Mouse (Mus musculus): ENCODE results near the gene Gm8773. TPM values are rescaled to one million over a fixed set of nuclear protein-coding genes. Genes with fewer than 3 reads are reported as not detected.

Gm8773 gene
- total and polyA plus RNA-seq, 2 experiments from 2014 or later: 9.9 to 16.5 TPM

- Histone ChIP-seq H3K9ac (peak within 1 kb of the TSS; percentile 72), H3K27ac (ENCODE audit: low read depth, low read length) (peak within 1 kb of the TSS; percentile 36), H3K9me3 (ENCODE audit: low read length) (no peaks in the 10 kb centered on the region), H3K4me2 (ENCODE audit: low read depth) (peak within 1 kb of the TSS; percentile 59), H3K4me3 (ENCODE audit: low read depth, low read length) (peak within 1 kb of the TSS; percentile 84), H3K27me3 (ENCODE audit: insufficient read depth, low read length) (no peaks in the 10 kb centered on the region), H3K4me1 (ENCODE audit: insufficient read depth) (0 out of 2 replicates have a peak, but pooled peaks cover 4% of the 10 kb centered on the region), H3K36me3 (ENCODE audit: insufficient read depth) (peaks cover 6% of the 10 kb centered on the region; the same call in 1 of the 2 replicates)
- DNase-seq: peak; percentile 97
- no peak for TF ChIP-seq CTCF (IDR thresholded peaks at IDR 0.05; ENCODE audit: low read depth)
- WGBS: under 1% methylated on average over 43 of the region's 43 CpGs
- ATAC-seq: peak; percentile 100
Observed at GRCm38 (mm10) chr5:5559079-5559740, 14.4 kb upstream of the Gm8773 start, which contains the start of gene Gtpbp10. Gene Gtpbp10 (minus strand): TSS chr5:5559538.

- Histone ChIP-seq H3K9me3 (ENCODE audit: low read length) (no peaks in the 10 kb centered on the region), H3K36me3 (ENCODE audit: insufficient read depth) (peaks cover under 1% of the 10 kb centered on the region; the same call in 1 of the 2 replicates), H3K4me3 (ENCODE audit: low read depth, low read length) (peak overlapping the region; percentile 84), H3K9ac (peak overlapping the region; percentile 72), H3K27ac (ENCODE audit: low read depth, low read length) (peak overlapping the region; percentile 36), H3K4me1 (ENCODE audit: insufficient read depth) (0 out of 2 replicates have a peak, but pooled peaks cover 4% of the 10 kb centered on the region), H3K4me2 (ENCODE audit: low read depth) (peak overlapping the region; percentile 59), H3K27me3 (ENCODE audit: insufficient read depth, low read length) (no peaks in the 10 kb centered on the region)
- WGBS: 37% methylated on average over 8 of the region's 8 CpGs
- ATAC-seq: no peak; the same call in 1 of the 2 replicates
- DNase-seq: no peak
- TF ChIP-seq CTCF (IDR thresholded peaks at IDR 0.05; ENCODE audit: low read depth): no peak
Observed at GRCm38 (mm10) chr5:5559798-5560197, 13.8 kb upstream of the Gm8773 start.

- Histone ChIP-seq H3K36me3 (ENCODE audit: insufficient read depth) (no peaks in the 10 kb centered on the region), H3K27ac (ENCODE audit: low read depth, low read length) (no peak overlapping the region), H3K9me3 (ENCODE audit: low read length) (no peaks in the 10 kb centered on the region), H3K9ac (no peak overlapping the region), H3K4me1 (ENCODE audit: insufficient read depth) (0 out of 2 replicates have a peak, but pooled peaks cover 4% of the 10 kb centered on the region), H3K27me3 (ENCODE audit: insufficient read depth, low read length) (no peaks in the 10 kb centered on the region), H3K4me2 (ENCODE audit: low read depth) (no peak overlapping the region), H3K4me3 (ENCODE audit: low read depth, low read length) (no peak overlapping the region)
- no peak for DNase-seq
- ATAC-seq: no peak
- TF ChIP-seq CTCF (IDR thresholded peaks at IDR 0.05; ENCODE audit: low read depth): peak; percentile 14; the same call in 1 of the 2 replicates
- 75% methylated on average over 4 of the region's 4 CpGs for WGBS
Observed at GRCm38 (mm10) chr5:5561041-5561706, 12.4 kb upstream of the Gm8773 start.

GRCm38 (mm10) chr5:5562435-5562834 is 11.2 kb upstream of the Gm8773 start:
- DNase-seq (no peak), ATAC-seq (no peak)
- H3K4me3 ChIP-seq (ENCODE audit: low read depth, low read length): no peak overlapping the region
- no peak overlapping the region for H3K4me2 ChIP-seq (ENCODE audit: low read depth)
- H3K9ac ChIP-seq: no peak overlapping the region
- 0 out of 2 replicates have a peak, but pooled peaks cover 4% of the 10 kb centered on the region for H3K4me1 ChIP-seq (ENCODE audit: insufficient read depth)
- no peak overlapping the region for H3K27ac ChIP-seq (ENCODE audit: low read depth, low read length)
- no peak for TF ChIP-seq CTCF (IDR thresholded peaks at IDR 0.05; ENCODE audit: low read depth)
- no peaks in the 10 kb centered on the region for H3K9me3 ChIP-seq (ENCODE audit: low read length)
- no peaks in the 10 kb centered on the region for H3K27me3 ChIP-seq (ENCODE audit: insufficient read depth, low read length)
- H3K36me3 ChIP-seq (ENCODE audit: insufficient read depth): no peaks in the 10 kb centered on the region
- 79% methylated on average over 3 of the region's 3 CpGs for WGBS

GRCm38 (mm10) chr5:5587686-5588085 is 14.1 kb downstream of the Gm8773 start:
- DNase-seq: no peak
- Histone ChIP-seq H3K27me3 (ENCODE audit: insufficient read depth, low read length) (no peaks in the 10 kb centered on the region), H3K4me1 (ENCODE audit: insufficient read depth) (no peaks in the 10 kb centered on the region), H3K9ac (no peak overlapping the region), H3K4me2 (ENCODE audit: low read depth) (no peak overlapping the region), H3K36me3 (ENCODE audit: insufficient read depth) (no peaks in the 10 kb centered on the region), H3K4me3 (ENCODE audit: low read depth, low read length) (no peak overlapping the region), H3K27ac (ENCODE audit: low read depth, low read length) (no peak overlapping the region), H3K9me3 (ENCODE audit: low read length) (no peaks in the 10 kb centered on the region)
- no peak for TF ChIP-seq CTCF (IDR thresholded peaks at IDR 0.05; ENCODE audit: low read depth)
- ATAC-seq: no peak
- WGBS: 89% methylated on average over 3 of the region's 3 CpGs

GRCm38 (mm10) chr5:5610540-5610939 is 36.9 kb downstream of the Gm8773 start:
- Histone ChIP-seq H3K4me2 (ENCODE audit: low read depth) (no peak overlapping the region), H3K36me3 (ENCODE audit: insufficient read depth) (no peaks in the 10 kb centered on the region), H3K4me3 (ENCODE audit: low read depth, low read length) (no peak overlapping the region), H3K9ac (no peak overlapping the region), H3K27ac (ENCODE audit: low read depth, low read length) (no peak overlapping the region), H3K27me3 (ENCODE audit: insufficient read depth, low read length) (no peaks in the 10 kb centered on the region), H3K4me1 (ENCODE audit: insufficient read depth) (no peaks in the 10 kb centered on the region), H3K9me3 (ENCODE audit: low read length) (no peaks in the 10 kb centered on the region)
- ATAC-seq: no peak
- WGBS: 58% methylated on average over 3 of the region's 3 CpGs
- no peak for TF ChIP-seq CTCF (IDR thresholded peaks at IDR 0.05; ENCODE audit: low read depth)
- DNase-seq: no peak

- H3K4me2 ChIP-seq (ENCODE audit: low read depth): no peak overlapping the region
Observed at GRCm38 (mm10) chr5:5618329-5618728, 44.7 kb downstream of the Gm8773 start.

More at GRCm38 (mm10) chr5:5618329-5618728, 44.7 kb downstream of the Gm8773 start:
- no peak overlapping the region for H3K9ac ChIP-seq
- no peaks in the 10 kb centered on the region for H3K27me3 ChIP-seq (ENCODE audit: insufficient read depth, low read length)
- H3K4me1 ChIP-seq (ENCODE audit: insufficient read depth): no peaks in the 10 kb centered on the region
- 60% methylated on average over 4 of the region's 4 CpGs for WGBS
- no peak overlapping the region for H3K4me3 ChIP-seq (ENCODE audit: low read depth, low read length)
- no peaks in the 10 kb centered on the region for H3K36me3 ChIP-seq (ENCODE audit: insufficient read depth)
- ATAC-seq (no peak), DNase-seq (no peak)
- H3K9me3 ChIP-seq (ENCODE audit: low read length): no peaks in the 10 kb centered on the region
- TF ChIP-seq CTCF (IDR thresholded peaks at IDR 0.05; ENCODE audit: low read depth): no peak
- no peak overlapping the region for H3K27ac ChIP-seq (ENCODE audit: low read depth, low read length)
